Mouse (Mus musculus): Measurements from ENCODE around the gene Ttc34. TPM values are rescaled to one million over a fixed set of nuclear protein-coding genes. Genes with fewer than 3 reads are reported as not detected.

Ttc34 gene
- polyA plus RNA-seq, 1 experiment from 2014 or later = 0.20 TPM

GRCm38 (mm10) chr4:154827181-154827580 is 10.1 kb upstream of the Ttc34 start:
- Histone ChIP-seq H3K27me3 (ENCODE audit: control insufficient read depth, insufficient read depth, low read length) (peaks cover 10% of the 10 kb centered on the region; the same call in 1 of the 2 replicates), H3K9ac (ENCODE audit: low read length) (no peak overlapping the region), H3K36me3 (ENCODE audit: control insufficient read depth, insufficient read depth, low read length) (no peaks in the 10 kb centered on the region), H3K4me1 (replicated peaks; ENCODE audit: control insufficient read depth, insufficient read depth, low read length) (no peaks in the 10 kb centered on the region), H3K4me2 (ENCODE audit: low read depth, low read length, severe bottlenecking) (no peak overlapping the region), H3K27ac (ENCODE audit: low read depth, low read length) (no peak overlapping the region), H3K4me3 (ENCODE audit: low read depth, low read length) (no peak overlapping the region), H3K9me3 (ENCODE audit: control insufficient read depth, low read length) (no peaks in the 10 kb centered on the region)
- DNase-seq (ENCODE audit: low spot score) (no peak), ATAC-seq (replicated peaks; ENCODE audit: low FRiP score) (no peak)
- 91% methylated on average over 7 of the region's 7 CpGs for WGBS

- ATAC-seq (replicated peaks; ENCODE audit: low FRiP score) (no peak), DNase-seq (ENCODE audit: low spot score) (no peak)
- no peaks in the 10 kb centered on the region for H3K9me3 ChIP-seq (ENCODE audit: control insufficient read depth, low read length)
- H3K4me3 ChIP-seq (ENCODE audit: low read depth, low read length) = no peak overlapping the region
- H3K4me1 ChIP-seq (replicated peaks; ENCODE audit: control insufficient read depth, insufficient read depth, low read length) = 0 out of 2 replicates have a peak, but pooled peaks cover 2% of the 10 kb centered on the region
- H3K36me3 ChIP-seq (ENCODE audit: control insufficient read depth, insufficient read depth, low read length) = no peaks in the 10 kb centered on the region
- H3K27me3 ChIP-seq (ENCODE audit: control insufficient read depth, insufficient read depth, low read length) = peaks cover 10% of the 10 kb centered on the region; the same call in 1 of the 2 replicates
- no peak overlapping the region for H3K4me2 ChIP-seq (ENCODE audit: low read depth, low read length, severe bottlenecking)
- 62% methylated on average over 10 of the region's 10 CpGs for WGBS
- no peak overlapping the region for H3K9ac ChIP-seq (ENCODE audit: low read length)
- no peak overlapping the region for H3K27ac ChIP-seq (ENCODE audit: low read depth, low read length)
Measured at GRCm38 (mm10) chr4:154827861-154828610, 9.2 kb upstream of the Ttc34 start.

GRCm38 (mm10) chr4:154831915-154832573 is 5.2 kb upstream of the Ttc34 start:
- Histone ChIP-seq H3K36me3 (ENCODE audit: control insufficient read depth, insufficient read depth, low read length) (no peaks in the 10 kb centered on the region), H3K27me3 (ENCODE audit: control insufficient read depth, insufficient read depth, low read length) (peaks cover 24% of the 10 kb centered on the region), H3K9me3 (ENCODE audit: control insufficient read depth, low read length) (no peaks in the 10 kb centered on the region), H3K4me1 (replicated peaks; ENCODE audit: control insufficient read depth, insufficient read depth, low read length) (0 out of 2 replicates have a peak, but pooled peaks cover 2% of the 10 kb centered on the region), H3K4me3 (ENCODE audit: low read depth, low read length) (no peak overlapping the region), H3K9ac (ENCODE audit: low read length) (no peak overlapping the region), H3K4me2 (ENCODE audit: low read depth, low read length, severe bottlenecking) (no peak overlapping the region), H3K27ac (ENCODE audit: low read depth, low read length) (no peak overlapping the region)
- WGBS = 39% methylated on average over 9 of the region's 9 CpGs
- DNase-seq (ENCODE audit: low spot score) (peak; percentile 54), ATAC-seq (replicated peaks; ENCODE audit: low FRiP score) (no peak)

- 72% methylated on average over 7 of the region's 7 CpGs for WGBS
- no peak overlapping the region for H3K4me3 ChIP-seq (ENCODE audit: low read depth, low read length)
- peaks cover 30% of the 10 kb centered on the region for H3K27me3 ChIP-seq (ENCODE audit: control insufficient read depth, insufficient read depth, low read length)
- DNase-seq (ENCODE audit: low spot score) (no peak), ATAC-seq (replicated peaks; ENCODE audit: low FRiP score) (no peak)
- H3K9me3 ChIP-seq (ENCODE audit: control insufficient read depth, low read length) = no peaks in the 10 kb centered on the region
- no peak overlapping the region for H3K9ac ChIP-seq (ENCODE audit: low read length)
- no peak overlapping the region for H3K4me2 ChIP-seq (ENCODE audit: low read depth, low read length, severe bottlenecking)
- 0 out of 2 replicates have a peak, but pooled peaks cover 2% of the 10 kb centered on the region for H3K4me1 ChIP-seq (replicated peaks; ENCODE audit: control insufficient read depth, insufficient read depth, low read length)
- H3K36me3 ChIP-seq (ENCODE audit: control insufficient read depth, insufficient read depth, low read length) = no peaks in the 10 kb centered on the region
- no peak overlapping the region for H3K27ac ChIP-seq (ENCODE audit: low read depth, low read length)
Measured at GRCm38 (mm10) chr4:154836183-154836915, 910 bp upstream of the Ttc34 start.

GRCm38 (mm10) chr4:154838741-154839140 is 1.5 kb downstream of the Ttc34 start:
- ATAC-seq (replicated peaks; ENCODE audit: low FRiP score) = no peak
- Histone ChIP-seq H3K27ac (ENCODE audit: low read depth, low read length) (no peak overlapping the region), H3K9ac (ENCODE audit: low read length) (no peak overlapping the region), H3K9me3 (ENCODE audit: control insufficient read depth, low read length) (no peaks in the 10 kb centered on the region), H3K4me1 (replicated peaks; ENCODE audit: control insufficient read depth, insufficient read depth, low read length) (no peaks in the 10 kb centered on the region), H3K4me2 (ENCODE audit: low read depth, low read length, severe bottlenecking) (no peak overlapping the region), H3K36me3 (ENCODE audit: control insufficient read depth, insufficient read depth, low read length) (no peaks in the 10 kb centered on the region), H3K27me3 (ENCODE audit: control insufficient read depth, insufficient read depth, low read length) (peaks cover 25% of the 10 kb centered on the region), H3K4me3 (ENCODE audit: low read depth, low read length) (no peak overlapping the region)
- WGBS = 86% methylated on average over 13 of the region's 13 CpGs
- no peak for DNase-seq (ENCODE audit: low spot score)

- no peak overlapping the region for H3K27ac ChIP-seq (ENCODE audit: low read depth, low read length)
- no peaks in the 10 kb centered on the region for H3K36me3 ChIP-seq (ENCODE audit: control insufficient read depth, insufficient read depth, low read length)
- no peaks in the 10 kb centered on the region for H3K4me1 ChIP-seq (replicated peaks; ENCODE audit: control insufficient read depth, insufficient read depth, low read length)
- peaks cover 24% of the 10 kb centered on the region for H3K27me3 ChIP-seq (ENCODE audit: control insufficient read depth, insufficient read depth, low read length)
- DNase-seq (ENCODE audit: low spot score) (peak; percentile 53), ATAC-seq (replicated peaks; ENCODE audit: low FRiP score) (no peak)
- WGBS = 47% methylated on average over 11 of the region's 11 CpGs
- H3K4me3 ChIP-seq (ENCODE audit: low read depth, low read length) = no peak overlapping the region
- no peak overlapping the region for H3K4me2 ChIP-seq (ENCODE audit: low read depth, low read length, severe bottlenecking)
- H3K9me3 ChIP-seq (ENCODE audit: control insufficient read depth, low read length) = no peaks in the 10 kb centered on the region
- H3K9ac ChIP-seq (ENCODE audit: low read length) = no peak overlapping the region
Measured at GRCm38 (mm10) chr4:154839406-154839805, 2.1 kb downstream of the Ttc34 start.

- 93% methylated on average over 1 of the region's 1 CpGs for whole genome bisulfite sequencing
- DNase-seq (ENCODE audit: low spot score) (no peak), ATAC-seq (replicated peaks; ENCODE audit: low FRiP score) (no peak)
- no peak overlapping the region for H3K27ac ChIP-seq (ENCODE audit: low read depth, low read length)
- no peak overlapping the region for H3K4me3 ChIP-seq (ENCODE audit: low read depth, low read length)
- no peak overlapping the region for H3K4me2 ChIP-seq (ENCODE audit: low read depth, low read length, severe bottlenecking)
- H3K27me3 ChIP-seq (ENCODE audit: control insufficient read depth, insufficient read depth, low read length) = peaks cover 23% of the 10 kb centered on the region
- H3K9me3 ChIP-seq (ENCODE audit: control insufficient read depth, low read length) = no peaks in the 10 kb centered on the region
- no peaks in the 10 kb centered on the region for H3K36me3 ChIP-seq (ENCODE audit: control insufficient read depth, insufficient read depth, low read length)
- peaks cover 7% of the 10 kb centered on the region for H3K4me1 ChIP-seq (replicated peaks; ENCODE audit: control insufficient read depth, insufficient read depth, low read length)
- no peak overlapping the region for H3K9ac ChIP-seq (ENCODE audit: low read length)
Measured at GRCm38 (mm10) chr4:154852696-154853095, 15.4 kb downstream of the Ttc34 start.

GRCm38 (mm10) chr4:154853881-154854280 is 16.6 kb downstream of the Ttc34 start:
- DNase-seq (ENCODE audit: low spot score) = no peak
- ATAC-seq (replicated peaks; ENCODE audit: low FRiP score) = no peak
- peaks cover 23% of the 10 kb centered on the region for H3K27me3 ChIP-seq (ENCODE audit: control insufficient read depth, insufficient read depth, low read length)

More at GRCm38 (mm10) chr4:154853881-154854280, 16.6 kb downstream of the Ttc34 start:
- Histone ChIP-seq H3K4me1 (replicated peaks; ENCODE audit: control insufficient read depth, insufficient read depth, low read length) (peaks cover 7% of the 10 kb centered on the region), H3K4me2 (ENCODE audit: low read depth, low read length, severe bottlenecking) (no peak overlapping the region), H3K9me3 (ENCODE audit: control insufficient read depth, low read length) (no peaks in the 10 kb centered on the region), H3K4me3 (ENCODE audit: low read depth, low read length) (no peak overlapping the region), H3K9ac (ENCODE audit: low read length) (no peak overlapping the region), H3K27ac (ENCODE audit: low read depth, low read length) (no peak overlapping the region), H3K36me3 (ENCODE audit: control insufficient read depth, insufficient read depth, low read length) (no peaks in the 10 kb centered on the region)
- WGBS = 81% methylated on average over 4 of the region's 4 CpGs

Measured in forebrain, embryonic 11.5 days (tissue).